Mouse (Mus musculus) small intestine, adult 2 months (tissue): ENCODE measurements around the gene Nudt6. TPM values are rescaled to one million over a fixed set of nuclear protein-coding genes. Genes with fewer than 3 reads are reported as not detected.
A peak's percentile ranks its signal among the peaks of the same experiment; 100 is the strongest.

Source experiments
- H3K27ac ChIP-seq: fragments of 200-500 bp; 2 replicates; pipeline ENCODE4 v1.5.1; 2012; ENCODE audit warnings: low read depth, low read length, control low read depth, inconsistent platforms; ENCODE audit not compliant: insufficient read depth
- H3K27me3 ChIP-seq: fragments of 200-500 bp; 2 replicates; pipeline ENCODE4 v1.6.1; 2012; ENCODE audit warnings: mild to moderate bottlenecking, moderate library complexity, low read length, inconsistent platforms; ENCODE audit not compliant: control insufficient read depth, insufficient read depth
- H3K36me3 ChIP-seq: fragments of 200-500 bp; 2 replicates; pipeline ENCODE4 v1.6.1; 2012; ENCODE audit warnings: mild to moderate bottlenecking, low read length, control low read depth, inconsistent platforms; ENCODE audit not compliant: control insufficient read depth, insufficient read depth
- H3K4me1 ChIP-seq: fragments of 200-500 bp; 2 replicates; pipeline ENCODE4 v1.6.1; 2012; ENCODE audit warnings: low read length, inconsistent platforms, mixed read lengths; ENCODE audit not compliant: control insufficient read depth, insufficient read depth, insufficient read length
- H3K4me3 ChIP-seq: fragments of 200-500 bp; 2 replicates; pipeline ENCODE4 v1.5.1; 2012; ENCODE audit warnings: low read depth, mild to moderate bottlenecking, control low read depth, inconsistent platforms, low read length, moderate library complexity
- CTCF ChIP-seq: fragments of 200-500 bp; IDR thresholded peaks from 2 replicates; pipeline ENCODE4 v1.5.1; 2012; ENCODE audit warnings: low read depth, mild to moderate bottlenecking, control low read depth, inconsistent platforms, low read length, moderate library complexity, mixed read lengths; ENCODE audit not compliant: insufficient replicate concordance, insufficient read length; ENCODE audit errors: extremely low read depth
- POLR2A ChIP-seq: fragments of 200-500 bp; IDR thresholded peaks from 2 replicates; pipeline ENCODE4 v1.6.1; 2012; ENCODE audit warnings: low read depth, mild to moderate bottlenecking, control low read depth, inconsistent platforms, low read length, moderate library complexity
- WGBS: fragments of 180-500 bp; shearing (Covaris S2); methylation state at CpG from one replicate; pipeline ENCODE4 v1.1.7; 2018; 5-methylcytosine and 5-hydroxymethylcytosine counted together
- polyA plus RNA-seq: library from polyadenylated mRNA; depleted of rRNA; stranded (reverse); fragments of >200 nt; gene quantifications from 2 replicates; pipeline ENCODE4 v1.2.3, GENCODE M21; 2012; rRNA removed

Nudt6 gene
- 6.6 and 10.6 TPM in 2 replicates for polyA plus RNA-seq

DNA sequence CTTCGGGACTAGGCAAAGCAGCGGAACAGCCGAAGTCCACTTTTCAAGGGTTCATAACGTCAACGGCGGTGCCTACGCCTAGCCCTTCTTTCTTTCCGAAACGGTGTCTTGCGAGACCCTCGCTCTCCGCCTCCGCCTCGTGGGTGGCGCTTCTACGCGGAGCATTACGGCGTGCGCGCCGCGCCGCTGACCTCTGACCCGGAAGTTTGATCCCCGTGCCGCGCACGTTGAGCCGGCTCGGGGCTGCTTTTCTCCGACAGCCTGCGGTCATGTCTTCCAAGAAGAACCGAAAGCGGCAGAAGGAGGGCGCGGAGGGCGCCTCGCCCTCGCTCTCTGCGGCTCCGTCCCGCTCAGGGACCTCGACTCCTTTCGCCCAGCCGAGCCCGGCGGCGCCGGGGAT lies at the start of gene Nudt6:
TSS of gene Nudt6 (minus strand) at position 140 of the 400 bp plus-strand sequence.
- no peaks in the 10 kb centered on the region; the same call in 1 of the 2 replicates for H3K36me3 ChIP-seq
- peak within 1 kb of the TSS; percentile 80 for H3K27ac ChIP-seq
- WGBS = under 1% methylated on average over 50 of the region's 50 CpGs
- H3K4me1 ChIP-seq = peaks cover 5% of the 10 kb centered on the region; the same call in 1 of the 2 replicates
- no peaks in the 10 kb centered on the region for H3K27me3 ChIP-seq
- peak within 1 kb of the TSS; percentile 82 for H3K4me3 ChIP-seq
- TF ChIP-seq CTCF (no peak), POLR2A (peak; percentile 42)

DNA sequence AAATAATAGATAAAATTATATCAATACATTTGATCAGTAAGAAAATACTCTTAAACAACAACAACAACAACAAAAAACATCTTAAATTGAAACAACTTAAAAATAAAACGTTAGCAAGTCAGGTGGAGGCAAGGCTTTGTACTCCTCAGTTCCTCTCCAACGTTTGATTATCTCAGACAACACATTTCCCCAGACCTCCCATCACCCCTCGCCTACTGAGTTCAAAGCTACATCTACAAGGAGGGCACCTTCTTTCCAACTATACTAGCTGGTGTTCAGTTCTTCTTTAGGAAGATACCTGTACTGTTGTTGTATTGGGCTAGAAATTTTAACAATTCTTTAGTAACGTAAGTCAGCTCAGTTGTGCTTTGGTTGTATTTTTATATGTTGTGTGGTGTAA lies 49.3 kb upstream of the Nudt6 start:
- 85% methylated on average over 4 of the region's 4 CpGs for WGBS
- no peaks in the 10 kb centered on the region for H3K27me3 ChIP-seq

DNA sequence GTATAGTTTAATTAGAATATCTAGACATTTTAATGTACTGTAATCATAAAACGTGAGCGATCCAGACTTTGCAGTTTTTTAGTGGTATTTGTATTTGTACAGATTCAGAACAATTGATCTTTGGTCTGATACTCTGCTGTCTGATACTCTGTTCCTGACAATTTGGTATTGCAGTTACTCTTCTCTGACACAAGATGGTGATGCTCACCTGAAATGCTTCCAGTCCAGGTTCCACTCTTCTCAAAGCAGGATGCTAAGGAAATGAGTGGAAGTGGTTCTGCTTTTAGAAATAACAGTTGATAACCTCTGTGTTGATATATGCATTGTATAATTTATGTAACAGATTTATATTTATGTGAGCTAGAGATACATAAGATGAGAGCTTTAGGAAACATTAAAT lies 48.2 kb upstream of the Nudt6 start:
- Histone ChIP-seq H3K4me1 (no peaks in the 10 kb centered on the region), H3K27ac (no peak overlapping the region), H3K4me3 (no peak overlapping the region), H3K36me3 (peaks cover 4% of the 10 kb centered on the region; the same call in 1 of the 2 replicates), H3K27me3 (no peaks in the 10 kb centered on the region)
- no peak for TF ChIP-seq CTCF
- TF ChIP-seq POLR2A = no peak
- 89% methylated on average over 2 of the region's 2 CpGs for WGBS

More for the DNA sequence above, 49.3 kb upstream of the Nudt6 start:
- no peak overlapping the region for H3K27ac ChIP-seq
- peaks cover 4% of the 10 kb centered on the region; the same call in 1 of the 2 replicates for H3K36me3 ChIP-seq
- no peaks in the 10 kb centered on the region for H3K4me1 ChIP-seq
- TF ChIP-seq CTCF = no peak
- TF ChIP-seq POLR2A = no peak
- H3K4me3 ChIP-seq = no peak overlapping the region

DNA sequence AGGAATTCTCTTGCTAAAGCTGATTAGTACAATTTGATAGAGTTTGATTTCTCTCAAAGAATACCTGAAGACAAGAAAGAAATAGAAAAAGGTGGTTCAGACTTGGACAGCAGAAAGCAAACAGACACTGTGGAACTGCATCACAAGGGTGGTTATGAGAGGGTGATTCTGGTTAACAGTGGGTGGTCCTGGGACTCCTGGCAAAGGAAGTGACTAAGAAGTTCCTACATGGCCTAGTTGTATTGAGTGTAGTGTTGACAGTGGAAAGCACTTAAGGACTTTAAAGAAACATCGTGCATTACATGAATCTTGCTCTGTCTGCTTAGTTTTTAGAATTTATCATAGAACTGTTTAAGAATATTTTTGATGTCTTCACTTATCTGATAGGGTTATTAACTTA lies 36.0 kb upstream of the Nudt6 start:
- H3K4me1 ChIP-seq = no peaks in the 10 kb centered on the region
- H3K27me3 ChIP-seq = no peaks in the 10 kb centered on the region
- no peak overlapping the region for H3K4me3 ChIP-seq
- WGBS = 78% methylated on average over 1 of the region's 1 CpGs
- peaks cover 9% of the 10 kb centered on the region for H3K36me3 ChIP-seq
- TF ChIP-seq CTCF = no peak
- TF ChIP-seq POLR2A = no peak
- no peak overlapping the region for H3K27ac ChIP-seq

DNA sequence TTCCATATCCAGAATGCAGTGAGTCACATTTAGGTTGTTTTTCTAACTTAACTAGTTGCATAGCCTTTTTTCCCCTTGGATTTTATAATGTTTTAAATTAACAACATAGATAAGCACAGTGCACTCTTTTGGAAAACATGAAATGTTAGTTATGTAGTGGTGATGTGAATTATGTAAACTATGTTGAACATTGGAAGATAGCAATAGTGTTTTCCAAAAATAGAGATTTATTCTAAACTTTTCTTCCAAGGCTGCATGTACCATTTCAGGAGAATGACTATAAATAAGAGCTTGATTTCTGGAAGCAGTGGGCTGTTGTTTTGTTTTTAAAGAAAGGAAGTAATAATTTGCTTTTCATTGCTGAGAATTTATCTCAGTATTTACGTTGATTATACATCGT lies 23.4 kb upstream of the Nudt6 start:
- Histone ChIP-seq H3K4me1 (no peaks in the 10 kb centered on the region), H3K27ac (no peak overlapping the region), H3K36me3 (peaks cover 16% of the 10 kb centered on the region), H3K4me3 (no peak overlapping the region), H3K27me3 (no peaks in the 10 kb centered on the region)
- TF ChIP-seq POLR2A (no peak), CTCF (no peak)
- WGBS = 75% methylated on average over 2 of the region's 2 CpGs

DNA sequence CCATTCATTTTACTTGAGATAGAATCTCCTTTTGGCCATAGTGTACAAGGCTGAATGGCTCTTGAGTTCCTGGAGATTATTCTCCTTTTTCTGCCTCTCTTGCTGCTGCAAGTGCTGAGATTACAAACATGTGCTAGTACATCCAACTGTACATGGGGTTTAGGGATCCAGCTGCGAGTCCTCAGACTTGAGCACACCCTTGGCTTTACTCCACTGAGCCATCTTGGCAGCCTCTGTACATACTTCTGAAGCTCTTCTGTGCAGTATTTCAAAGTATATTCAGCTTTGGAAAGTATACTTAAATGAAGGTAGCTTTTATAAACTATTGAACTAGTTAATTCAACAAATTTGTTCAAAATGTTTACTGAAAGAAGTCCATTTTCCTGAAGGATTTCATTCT lies 19.8 kb upstream of the Nudt6 start:
- no peak overlapping the region for H3K27ac ChIP-seq

DNA sequence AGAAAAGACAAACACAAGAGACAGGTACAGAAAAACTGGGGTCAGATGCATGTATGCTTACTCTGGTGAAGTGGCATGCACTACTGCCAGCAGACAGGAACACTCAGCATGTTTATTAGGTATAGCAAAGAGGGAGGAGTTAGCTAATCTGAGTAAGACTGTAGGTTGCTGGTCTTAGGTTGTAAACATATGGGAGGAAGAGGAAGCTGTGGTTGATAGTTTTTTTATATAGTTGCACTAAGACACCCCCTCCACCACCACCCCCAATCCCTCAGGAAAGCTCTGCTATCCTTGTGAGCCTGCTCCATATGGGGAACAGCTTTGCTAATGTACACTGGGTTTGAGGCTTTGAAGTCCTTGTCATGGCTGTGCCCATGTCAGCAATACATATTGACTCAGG lies 10.3 kb upstream of the Nudt6 start:
- H3K4me1 ChIP-seq = no peaks in the 10 kb centered on the region
- no peak overlapping the region for H3K4me3 ChIP-seq
- peaks cover 24% of the 10 kb centered on the region for H3K36me3 ChIP-seq
- no peak for TF ChIP-seq POLR2A
- no peak for TF ChIP-seq CTCF
- no peaks in the 10 kb centered on the region for H3K27me3 ChIP-seq
- no peak overlapping the region for H3K27ac ChIP-seq

More for the DNA sequence above, 19.8 kb upstream of the Nudt6 start:
- TF ChIP-seq POLR2A (no peak), CTCF (no peak)
- 73% methylated on average over 1 of the region's 1 CpGs for whole genome bisulfite sequencing
- Histone ChIP-seq H3K27me3 (no peaks in the 10 kb centered on the region), H3K4me1 (peaks cover 2% of the 10 kb centered on the region; the same call in 1 of the 2 replicates), H3K4me3 (no peak overlapping the region), H3K36me3 (peaks cover 21% of the 10 kb centered on the region)
